Mouse (Mus musculus) bone marrow, adult 2 months (tissue): ENCODE measurements around the gene Bcas3. TPM values are rescaled to one million over a fixed set of nuclear protein-coding genes. Genes with fewer than 3 reads are reported as not detected.

Experiments
- H3K27ac ChIP-seq: fragments of 200-500 bp; 2 replicates; pipeline ENCODE4 v1.5.1; 2012; ENCODE audit warnings: low read depth, mild to moderate bottlenecking, control low read depth, inconsistent platforms, low read length; ENCODE audit not compliant: control insufficient read depth, poor library complexity, insufficient read depth
- H3K4me1 ChIP-seq: fragments of 200-500 bp; 2 replicates; pipeline ENCODE4 v1.6.1; 2011; ENCODE audit warnings: low read length; ENCODE audit not compliant: control insufficient read depth, insufficient read depth
- H3K4me3 ChIP-seq: fragments of 200-500 bp; replicated peaks from 2 replicates; pipeline ENCODE3; 2011; ENCODE audit warnings: mild to moderate bottlenecking, low read depth, low read length, control low read depth; ENCODE audit not compliant: control insufficient read depth
- CTCF ChIP-seq: fragments of 200-500 bp; IDR thresholded peaks from 2 replicates; pipeline ENCODE4 v1.5.1; 2011; ENCODE audit warnings: low read length, control low read depth; ENCODE audit not compliant: control insufficient read depth, insufficient read depth
- POLR2A ChIP-seq: fragments of 200-500 bp; IDR thresholded peaks from 2 replicates; pipeline ENCODE4 v1.6.1; 2011; ENCODE audit warnings: low read depth, mild to moderate bottlenecking, control low read depth, low read length, borderline replicate concordance; ENCODE audit not compliant: control insufficient read depth
- WGBS: fragments of 180-500 bp; shearing (Covaris S2); methylation state at CpG from one replicate; pipeline ENCODE4 v1.1.7; 2018; 5-methylcytosine and 5-hydroxymethylcytosine counted together
- polyA plus RNA-seq: library from polyadenylated mRNA; stranded (reverse); fragments of >200 nt; gene quantifications from 2 replicates; pipeline ENCODE4 v1.2.4, GENCODE M21; 2011; ENCODE audit warnings: low replicate concordance; ENCODE audit not compliant: missing spikeins, insufficient read depth, insufficient read length

Gene Bcas3
- polyA plus RNA-seq, 1 experiment: 19.5 TPM

DNA sequence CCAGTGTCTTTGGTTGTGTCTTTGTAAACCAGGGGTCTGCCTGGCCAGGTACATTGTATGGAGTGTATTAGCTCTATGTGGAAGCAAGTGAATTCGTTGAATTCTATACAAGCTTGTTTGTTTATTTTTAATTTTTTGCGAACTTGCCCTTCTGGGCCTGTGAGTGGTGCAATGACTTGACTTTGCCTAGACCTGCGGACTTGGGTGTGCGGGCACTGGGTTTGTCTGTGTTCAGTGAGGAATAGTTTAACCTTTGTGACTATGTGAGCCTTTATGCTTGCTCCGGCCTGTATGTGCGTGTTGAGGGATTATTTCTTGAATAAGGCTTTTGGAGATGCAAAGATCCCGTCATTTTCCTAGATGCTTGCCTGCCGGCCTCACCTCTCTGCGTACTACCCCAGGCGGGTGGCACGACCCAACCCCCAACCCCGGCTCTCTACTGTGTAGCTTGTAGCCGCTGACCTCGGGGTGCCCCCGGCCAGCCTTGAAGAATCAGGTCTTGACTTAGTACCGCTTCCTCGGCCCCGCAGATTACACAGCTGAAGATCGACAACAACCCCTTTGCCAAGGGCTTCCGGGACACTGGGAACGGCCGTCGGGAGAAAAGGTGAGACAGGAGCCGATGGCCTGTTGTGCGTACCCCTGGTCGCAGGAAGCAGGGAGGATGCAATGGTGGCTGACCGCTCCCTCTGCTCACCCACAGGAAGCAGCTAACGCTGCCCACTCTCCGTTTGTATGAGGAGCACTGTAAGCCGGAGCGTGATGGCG lies 483.7 kb downstream of the Bcas3 start:
- WGBS: 8% methylated on average over 32 of the region's 32 CpGs
- TF ChIP-seq CTCF (no peak), POLR2A (no peak)
- Histone ChIP-seq H3K27ac (no peak overlapping the region; the same call in 1 of the 2 replicates), H3K4me1 (no peaks in the 10 kb centered on the region; the same call in 1 of the 2 replicates), H3K4me3 (no peak overlapping the region)

DNA sequence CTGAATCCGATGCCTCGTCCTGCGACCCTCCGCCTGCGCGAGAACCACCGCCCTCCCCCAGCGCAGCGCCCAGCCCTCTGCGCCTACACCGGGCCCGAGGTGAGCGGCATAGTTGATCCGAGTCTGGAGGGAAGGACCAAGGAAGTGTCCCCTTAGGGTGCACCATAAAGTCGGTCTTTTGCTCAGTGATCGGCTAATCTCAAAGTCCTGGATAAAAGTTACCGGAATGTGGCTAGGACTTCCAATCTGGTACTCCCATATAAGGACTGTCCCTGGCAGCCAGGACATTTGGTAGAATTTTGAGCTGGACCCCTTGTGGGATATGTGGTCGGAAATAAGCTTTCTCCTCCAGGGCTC lies 484.3 kb downstream of the Bcas3 start:
- TF ChIP-seq POLR2A: no peak
- no peak for TF ChIP-seq CTCF
- Histone ChIP-seq H3K27ac (no peak overlapping the region), H3K4me3 (no peak overlapping the region), H3K4me1 (no peaks in the 10 kb centered on the region; the same call in 1 of the 2 replicates)
- 6% methylated on average over 18 of the region's 18 CpGs for WGBS

DNA sequence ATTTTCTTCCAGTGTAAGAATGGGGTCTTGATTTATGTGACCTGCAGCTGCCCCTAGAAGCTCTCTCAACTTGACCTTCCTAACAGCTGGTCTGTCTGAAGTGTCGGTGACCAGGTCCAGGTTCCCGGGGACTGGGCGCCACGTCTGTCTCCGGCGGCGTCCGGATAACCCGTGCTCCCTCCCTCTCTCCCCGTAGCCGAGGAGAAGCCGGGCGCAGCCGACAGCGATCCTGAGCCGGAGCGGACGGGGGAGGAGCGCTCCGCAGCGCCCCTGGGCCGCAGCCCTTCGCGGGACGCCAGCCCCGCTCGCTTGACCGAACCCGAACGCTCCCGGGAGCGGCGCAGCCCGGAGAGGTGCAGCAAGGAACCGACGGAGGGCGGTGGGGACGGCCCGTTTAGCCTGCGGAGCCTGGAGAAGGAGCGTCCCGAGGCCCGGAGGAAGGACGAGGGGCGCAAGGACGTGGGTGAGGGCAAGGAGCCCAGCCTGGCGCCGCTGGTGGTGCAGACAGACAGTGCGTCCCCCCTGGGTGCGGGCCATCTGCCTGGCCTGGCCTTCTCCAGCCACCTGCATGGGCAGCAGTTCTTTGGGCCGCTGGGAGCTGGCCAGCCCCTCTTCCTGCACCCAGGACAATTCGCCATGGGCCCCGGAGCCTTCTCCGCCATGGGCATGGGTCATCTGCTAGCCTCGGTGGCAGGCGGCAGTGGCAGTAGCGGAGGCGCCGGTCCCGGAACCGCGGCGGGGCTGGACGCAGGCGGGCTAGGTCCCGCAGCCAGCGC lies 484.9 kb downstream of the Bcas3 start:
- no peak overlapping the region for H3K4me3 ChIP-seq
- no peak overlapping the region; the same call in 1 of the 2 replicates for H3K27ac ChIP-seq
- WGBS: 4% methylated on average over 67 of the region's 67 CpGs
- no peaks in the 10 kb centered on the region; the same call in 1 of the 2 replicates for H3K4me1 ChIP-seq
- TF ChIP-seq CTCF (no peak), POLR2A (no peak)

DNA sequence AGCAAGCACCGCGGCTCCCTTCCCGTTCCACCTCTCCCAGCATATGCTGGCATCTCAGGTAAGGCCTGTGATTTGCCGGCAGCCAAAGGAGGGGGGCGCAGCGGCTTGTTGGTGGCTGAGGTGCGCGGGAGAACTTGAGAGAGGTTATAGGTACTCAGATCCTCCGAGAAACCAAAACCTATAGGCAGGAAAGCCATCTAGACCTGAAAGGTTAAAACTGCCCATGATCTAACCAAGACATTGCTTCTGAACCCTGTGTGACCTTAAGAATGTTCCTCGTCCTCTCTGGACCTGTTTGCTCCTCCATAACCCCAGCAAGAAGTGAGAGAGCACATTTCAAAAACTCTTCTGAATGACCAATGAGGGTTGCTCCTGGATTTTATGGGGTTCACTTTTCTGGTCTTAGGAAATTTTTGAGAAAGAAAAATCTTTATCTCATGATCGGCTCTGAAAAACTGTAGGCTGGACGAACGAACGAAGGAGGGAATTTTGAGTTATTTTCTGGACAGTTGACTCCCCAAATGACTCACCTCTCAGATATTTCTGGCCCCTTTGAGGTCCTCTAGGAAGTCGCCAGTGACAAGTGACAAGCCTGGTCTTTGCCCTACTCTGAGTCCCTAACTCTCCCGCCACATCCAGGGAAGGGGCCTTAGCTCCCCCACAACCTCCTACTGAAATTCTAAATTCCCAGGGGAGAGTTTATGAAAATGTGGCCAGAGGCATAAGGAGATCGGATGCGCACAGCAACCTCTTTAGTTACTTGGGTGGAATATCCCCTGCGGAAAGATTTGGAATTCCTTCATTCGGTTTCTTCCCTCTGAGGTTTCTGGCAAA lies 485.7 kb downstream of the Bcas3 start:
- no peaks in the 10 kb centered on the region; the same call in 1 of the 2 replicates for H3K4me1 ChIP-seq
- TF ChIP-seq CTCF: no peak
- no peak for TF ChIP-seq POLR2A
- 17% methylated on average over 20 of the region's 20 CpGs for WGBS
- H3K4me3 ChIP-seq: no peak overlapping the region
- H3K27ac ChIP-seq: no peak overlapping the region

DNA sequence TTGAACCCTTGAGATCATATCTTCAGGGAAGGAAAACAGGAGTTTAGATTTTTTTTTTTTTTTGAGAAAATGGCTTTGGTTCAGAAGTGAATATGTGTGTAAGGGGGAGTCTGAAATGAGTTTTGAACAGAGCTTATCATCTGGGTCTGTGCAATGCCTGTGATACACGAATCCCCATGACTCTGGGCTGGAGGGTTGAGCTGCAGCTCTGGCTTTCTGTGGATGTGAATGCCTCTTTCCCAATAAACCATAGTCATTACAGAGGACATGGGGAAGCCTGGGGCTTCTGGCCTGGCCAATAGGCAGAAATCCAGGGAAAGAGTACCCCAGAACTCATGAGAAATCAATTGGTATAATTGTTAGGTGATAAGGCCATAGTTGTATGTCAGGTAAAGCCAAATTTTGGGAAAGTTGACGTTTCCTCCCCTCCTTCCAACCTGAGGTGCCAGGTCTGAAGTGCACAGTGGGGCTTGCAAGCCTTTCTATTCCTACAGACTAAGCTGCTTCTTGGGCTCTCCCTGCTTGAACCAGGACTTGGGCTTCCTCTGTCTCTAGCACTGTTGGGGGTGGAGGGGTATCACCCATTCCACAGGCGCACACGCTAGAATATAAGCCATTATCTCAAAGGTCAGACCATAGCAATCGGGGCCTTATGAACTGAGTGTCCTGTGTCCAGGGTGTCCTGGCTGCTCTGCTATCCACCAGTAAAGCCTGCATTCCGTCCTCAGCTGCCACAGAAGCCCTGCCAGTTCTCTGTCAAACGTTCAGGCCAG lies 486.5 kb downstream of the Bcas3 start:
- WGBS: 32% methylated on average over 7 of the region's 7 CpGs
- H3K4me3 ChIP-seq: no peak overlapping the region
- TF ChIP-seq CTCF: no peak
- no peak for TF ChIP-seq POLR2A
- H3K4me1 ChIP-seq: no peaks in the 10 kb centered on the region; the same call in 1 of the 2 replicates
- H3K27ac ChIP-seq: no peak overlapping the region

DNA sequence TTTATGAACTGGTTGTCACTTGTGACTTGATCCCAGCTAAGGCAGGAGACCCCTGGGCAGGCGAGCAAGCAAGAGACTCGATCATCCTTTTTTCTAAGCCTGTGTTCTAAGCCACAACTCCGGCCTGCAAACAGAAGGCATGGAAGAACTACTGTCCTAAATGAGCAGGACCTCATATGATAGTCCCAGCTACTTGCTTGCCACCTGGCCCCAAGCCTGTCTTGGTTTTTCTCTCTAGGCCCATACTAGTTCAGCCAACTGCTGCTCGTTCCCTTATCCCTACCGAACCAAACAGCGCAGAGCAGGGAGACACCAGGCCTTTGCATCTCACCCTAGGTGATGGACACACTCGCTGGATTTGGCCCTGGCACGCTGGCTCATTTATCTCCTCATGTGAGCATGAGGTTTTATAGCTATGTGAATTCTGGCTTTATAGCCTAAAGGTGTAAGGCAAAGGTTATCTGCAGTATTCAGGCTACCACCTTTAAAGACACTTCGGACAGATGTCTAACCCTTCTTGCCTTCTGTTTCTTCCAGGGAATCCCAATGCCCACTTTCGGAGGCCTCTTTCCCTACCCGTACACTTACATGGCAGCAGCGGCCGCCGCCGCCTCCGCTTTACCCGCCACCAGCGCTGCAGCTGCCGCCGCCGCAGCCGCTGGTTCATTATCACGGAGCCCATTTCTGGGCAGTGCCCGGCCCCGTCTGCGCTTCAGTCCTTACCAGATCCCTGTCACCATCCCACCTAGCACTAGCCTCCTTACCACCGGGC lies 487.2 kb downstream of the Bcas3 start:
- Histone ChIP-seq H3K27ac (no peak overlapping the region), H3K4me3 (no peak overlapping the region), H3K4me1 (no peaks in the 10 kb centered on the region; the same call in 1 of the 2 replicates)
- WGBS: 9% methylated on average over 27 of the region's 27 CpGs
- TF ChIP-seq POLR2A (no peak), CTCF (no peak)

DNA sequence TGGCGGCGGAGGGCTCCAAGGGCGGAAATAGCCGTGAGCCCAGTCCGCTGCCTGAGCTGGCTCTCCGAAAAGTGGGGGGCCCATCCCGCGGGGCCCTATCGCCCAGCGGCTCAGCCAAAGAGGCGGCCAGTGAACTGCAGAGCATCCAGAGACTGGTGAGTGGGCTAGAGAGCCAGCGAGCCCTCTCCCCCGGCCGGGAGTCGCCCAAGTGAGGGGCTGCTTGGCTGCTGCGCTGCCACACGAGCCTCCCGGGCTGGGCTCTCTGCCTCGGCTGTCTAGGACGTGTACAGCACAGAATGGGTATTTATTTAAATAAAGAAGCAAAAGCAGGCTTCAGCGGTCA lies 487.8 kb downstream of the Bcas3 start:
- H3K4me3 ChIP-seq: no peak overlapping the region
- H3K27ac ChIP-seq: no peak overlapping the region
- TF ChIP-seq CTCF: no peak
- TF ChIP-seq POLR2A: no peak
- H3K4me1 ChIP-seq: no peaks in the 10 kb centered on the region; the same call in 1 of the 2 replicates
- WGBS: 5% methylated on average over 21 of the region's 21 CpGs
